Mouse (Mus musculus): ENCODE results near the gene Lgr6. TPM values are rescaled to one million over a fixed set of nuclear protein-coding genes. Genes with fewer than 3 reads are reported as not detected.

Gene Lgr6
- polyA plus RNA-seq, 1 experiment: 0.81 TPM

- Histone ChIP-seq H3K27me3 (ENCODE audit: control insufficient read depth, insufficient read depth, low read length, poor library complexity, severe bottlenecking) (no peaks in the 10 kb centered on the region), H3K27ac (ENCODE audit: insufficient read depth, low read length) (no peak overlapping the region), H3K9me3 (replicated peaks; ENCODE audit: control insufficient read depth, insufficient read depth, low read length, poor library complexity, severe bottlenecking) (no peaks in the 10 kb centered on the region), H3K4me3 (ENCODE audit: low read depth, low read length) (no peak overlapping the region), H3K4me1 (ENCODE audit: control insufficient read depth, insufficient read depth, low read length) (no peaks in the 10 kb centered on the region), H3K36me3 (ENCODE audit: control insufficient read depth, insufficient read depth, low read length, poor library complexity, severe bottlenecking) (peaks cover 4% of the 10 kb centered on the region; the same call in 1 of the 2 replicates), H3K9ac (ENCODE audit: low read depth, poor library complexity, severe bottlenecking) (no peak overlapping the region)
- TF ChIP-seq EP300 (IDR thresholded peaks at IDR 0.05; ENCODE audit: insufficient read depth, low read depth, low read length) (no peak), CTCF (IDR thresholded peaks at IDR 0.05; ENCODE audit: low read depth, low read length) (no peak), POLR2A (IDR thresholded peaks at IDR 0.05; ENCODE audit: insufficient read depth, low read length) (no peak)
These were observed 144.4 kb downstream of the Lgr6 start for GRCm38 (mm10) chr1:134960634-134961033.

GRCm38 (mm10) chr1:134955637-134956176 lies 149.4 kb downstream of the Lgr6 start, which contains the start of gene Ppp1r12b:
TSS of gene Ppp1r12b (minus strand) at chr1:134955942.
- H3K36me3 ChIP-seq (ENCODE audit: control insufficient read depth, insufficient read depth, low read length, poor library complexity, severe bottlenecking): no peaks in the 10 kb centered on the region
- H3K27ac ChIP-seq (ENCODE audit: insufficient read depth, low read length): no peak within 1 kb of the TSS
- peak within 1 kb of the TSS; percentile 92 for H3K4me3 ChIP-seq (ENCODE audit: low read depth, low read length)

GRCm38 (mm10) chr1:134955050-134955636 lies 149.9 kb downstream of the Lgr6 start:
- Histone ChIP-seq H3K4me3 (ENCODE audit: low read depth, low read length) (peak overlapping the region; percentile 92), H3K27ac (ENCODE audit: insufficient read depth, low read length) (no peak overlapping the region), H3K9me3 (replicated peaks; ENCODE audit: control insufficient read depth, insufficient read depth, low read length, poor library complexity, severe bottlenecking) (no peaks in the 10 kb centered on the region), H3K27me3 (ENCODE audit: control insufficient read depth, insufficient read depth, low read length, poor library complexity, severe bottlenecking) (no peaks in the 10 kb centered on the region), H3K4me1 (ENCODE audit: control insufficient read depth, insufficient read depth, low read length) (no peaks in the 10 kb centered on the region), H3K36me3 (ENCODE audit: control insufficient read depth, insufficient read depth, low read length, poor library complexity, severe bottlenecking) (no peaks in the 10 kb centered on the region), H3K9ac (ENCODE audit: low read depth, poor library complexity, severe bottlenecking) (peak overlapping the region; percentile 67)
- TF ChIP-seq CTCF (IDR thresholded peaks at IDR 0.05; ENCODE audit: low read depth, low read length): no peak
- no peak for TF ChIP-seq POLR2A (IDR thresholded peaks at IDR 0.05; ENCODE audit: insufficient read depth, low read length)
- no peak for TF ChIP-seq EP300 (IDR thresholded peaks at IDR 0.05; ENCODE audit: insufficient read depth, low read depth, low read length)

More at GRCm38 (mm10) chr1:134955637-134956176, 149.4 kb downstream of the Lgr6 start, which contains the start of gene Ppp1r12b:
- H3K9ac ChIP-seq (ENCODE audit: low read depth, poor library complexity, severe bottlenecking): peak within 1 kb of the TSS; percentile 67
- H3K27me3 ChIP-seq (ENCODE audit: control insufficient read depth, insufficient read depth, low read length, poor library complexity, severe bottlenecking): no peaks in the 10 kb centered on the region
- TF ChIP-seq POLR2A (IDR thresholded peaks at IDR 0.05; ENCODE audit: insufficient read depth, low read length) (peak; percentile 63), EP300 (IDR thresholded peaks at IDR 0.05; ENCODE audit: insufficient read depth, low read depth, low read length) (0 out of 2 replicates have a peak, but pooled peaks have one; percentile 23), CTCF (IDR thresholded peaks at IDR 0.05; ENCODE audit: low read depth, low read length) (no peak)
- no peaks in the 10 kb centered on the region for H3K4me1 ChIP-seq (ENCODE audit: control insufficient read depth, insufficient read depth, low read length)
- no peaks in the 10 kb centered on the region for H3K9me3 ChIP-seq (replicated peaks; ENCODE audit: control insufficient read depth, insufficient read depth, low read length, poor library complexity, severe bottlenecking)

GRCm38 (mm10) chr1:134949946-134950345 lies 155.1 kb downstream of the Lgr6 start:
- no peaks in the 10 kb centered on the region for H3K9me3 ChIP-seq (replicated peaks; ENCODE audit: control insufficient read depth, insufficient read depth, low read length, poor library complexity, severe bottlenecking)
- H3K4me3 ChIP-seq (ENCODE audit: low read depth, low read length): no peak overlapping the region
- no peaks in the 10 kb centered on the region for H3K27me3 ChIP-seq (ENCODE audit: control insufficient read depth, insufficient read depth, low read length, poor library complexity, severe bottlenecking)
- H3K36me3 ChIP-seq (ENCODE audit: control insufficient read depth, insufficient read depth, low read length, poor library complexity, severe bottlenecking): no peaks in the 10 kb centered on the region; the same call in 1 of the 2 replicates
- no peaks in the 10 kb centered on the region for H3K4me1 ChIP-seq (ENCODE audit: control insufficient read depth, insufficient read depth, low read length)
- H3K9ac ChIP-seq (ENCODE audit: low read depth, poor library complexity, severe bottlenecking): no peak overlapping the region
- no peak overlapping the region for H3K27ac ChIP-seq (ENCODE audit: insufficient read depth, low read length)
- TF ChIP-seq POLR2A (IDR thresholded peaks at IDR 0.05; ENCODE audit: insufficient read depth, low read length) (no peak), EP300 (IDR thresholded peaks at IDR 0.05; ENCODE audit: insufficient read depth, low read depth, low read length) (no peak), CTCF (IDR thresholded peaks at IDR 0.05; ENCODE audit: low read depth, low read length) (no peak)

GRCm38 (mm10) chr1:134947590-134947989 lies 157.5 kb downstream of the Lgr6 start:
- Histone ChIP-seq H3K4me3 (ENCODE audit: low read depth, low read length) (no peak overlapping the region), H3K4me1 (ENCODE audit: control insufficient read depth, insufficient read depth, low read length) (no peaks in the 10 kb centered on the region), H3K27ac (ENCODE audit: insufficient read depth, low read length) (no peak overlapping the region), H3K27me3 (ENCODE audit: control insufficient read depth, insufficient read depth, low read length, poor library complexity, severe bottlenecking) (no peaks in the 10 kb centered on the region), H3K9ac (ENCODE audit: low read depth, poor library complexity, severe bottlenecking) (no peak overlapping the region), H3K36me3 (ENCODE audit: control insufficient read depth, insufficient read depth, low read length, poor library complexity, severe bottlenecking) (no peaks in the 10 kb centered on the region; the same call in 1 of the 2 replicates), H3K9me3 (replicated peaks; ENCODE audit: control insufficient read depth, insufficient read depth, low read length, poor library complexity, severe bottlenecking) (no peaks in the 10 kb centered on the region)
- TF ChIP-seq EP300 (IDR thresholded peaks at IDR 0.05; ENCODE audit: insufficient read depth, low read depth, low read length) (no peak), CTCF (IDR thresholded peaks at IDR 0.05; ENCODE audit: low read depth, low read length) (no peak), POLR2A (IDR thresholded peaks at IDR 0.05; ENCODE audit: insufficient read depth, low read length) (no peak)

- Histone ChIP-seq H3K9me3 (replicated peaks; ENCODE audit: control insufficient read depth, insufficient read depth, low read length, poor library complexity, severe bottlenecking) (no peaks in the 10 kb centered on the region), H3K27ac (ENCODE audit: insufficient read depth, low read length) (no peak overlapping the region), H3K36me3 (ENCODE audit: control insufficient read depth, insufficient read depth, low read length, poor library complexity, severe bottlenecking) (no peaks in the 10 kb centered on the region; the same call in 1 of the 2 replicates), H3K27me3 (ENCODE audit: control insufficient read depth, insufficient read depth, low read length, poor library complexity, severe bottlenecking) (no peaks in the 10 kb centered on the region), H3K4me3 (ENCODE audit: low read depth, low read length) (no peak overlapping the region), H3K4me1 (ENCODE audit: control insufficient read depth, insufficient read depth, low read length) (no peaks in the 10 kb centered on the region), H3K9ac (ENCODE audit: low read depth, poor library complexity, severe bottlenecking) (no peak overlapping the region)
- TF ChIP-seq EP300 (IDR thresholded peaks at IDR 0.05; ENCODE audit: insufficient read depth, low read depth, low read length) (no peak), POLR2A (IDR thresholded peaks at IDR 0.05; ENCODE audit: insufficient read depth, low read length) (no peak), CTCF (IDR thresholded peaks at IDR 0.05; ENCODE audit: low read depth, low read length) (no peak)
These were observed 162.2 kb downstream of the Lgr6 start for GRCm38 (mm10) chr1:134942898-134943297.

Measured in ES-Bruce4 (cell line).